Mouse (Mus musculus) ES-E14 (cell line): Measurements from ENCODE around the gene Xpr1.

Source experiments
- CHD2 ChIP-seq: IDR thresholded peaks from 2 replicates; pipeline ENCODE4 v1.6.1; 2014; ENCODE audit warnings: mild to moderate bottlenecking, low read depth, low read length, inconsistent platforms
- HCFC1 ChIP-seq: IDR thresholded peaks from 2 replicates; pipeline ENCODE4 v1.6.1; 2012; ENCODE audit warnings: low read length, inconsistent platforms, borderline replicate concordance; ENCODE audit not compliant: insufficient read depth
- MAFK ChIP-seq: IDR thresholded peaks from 2 replicates; pipeline ENCODE4 v1.6.1; 2014; ENCODE audit warnings: mild to moderate bottlenecking, low read depth, low read length, inconsistent platforms; ENCODE audit not compliant: insufficient read depth
- ZC3H11A ChIP-seq: IDR thresholded peaks from 2 replicates; pipeline ENCODE4 v1.6.1; 2012; ENCODE audit warnings: low read depth, mild to moderate bottlenecking, inconsistent platforms, low read length, borderline replicate concordance

DNA sequence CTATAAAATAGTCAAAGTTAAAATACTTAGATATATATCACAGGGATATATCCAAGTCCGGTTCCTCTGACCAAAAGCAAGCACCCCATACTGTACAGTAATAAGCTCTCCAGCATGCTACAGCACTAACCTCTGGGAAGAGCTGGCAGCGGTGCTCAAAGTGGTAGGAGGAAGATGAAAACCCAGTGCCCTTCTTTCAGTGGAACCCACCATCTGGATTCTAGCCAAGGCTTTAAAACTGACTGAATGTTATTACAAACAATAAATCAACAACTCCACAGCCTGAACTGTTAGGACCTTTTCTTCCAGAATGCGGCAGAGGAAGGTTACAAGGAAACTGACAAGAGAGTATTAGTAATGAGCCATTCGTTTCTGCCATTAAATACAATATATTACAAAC is 1.8 kb downstream of the Xpr1 start:
- TF ChIP-seq CHD2 (no peak), HCFC1 (no peak), ZC3H11A (no peak), MAFK (no peak)
